Mouse (Mus musculus) lung, postnatal 0 days (tissue): ENCODE measurements around the gene Vmn2r84.

Source experiments
- CTCF ChIP-seq: IDR thresholded peaks from 2 replicates; pipeline ENCODE4 v1.5.1; 2016; ENCODE audit warnings: antibody characterized with exemption, mild to moderate bottlenecking
- EP300 ChIP-seq: IDR thresholded peaks from 2 replicates; pipeline ENCODE4 v1.6.1; 2016; ENCODE audit warnings: antibody characterized with exemption, mild to moderate bottlenecking, control low read depth

DNA sequence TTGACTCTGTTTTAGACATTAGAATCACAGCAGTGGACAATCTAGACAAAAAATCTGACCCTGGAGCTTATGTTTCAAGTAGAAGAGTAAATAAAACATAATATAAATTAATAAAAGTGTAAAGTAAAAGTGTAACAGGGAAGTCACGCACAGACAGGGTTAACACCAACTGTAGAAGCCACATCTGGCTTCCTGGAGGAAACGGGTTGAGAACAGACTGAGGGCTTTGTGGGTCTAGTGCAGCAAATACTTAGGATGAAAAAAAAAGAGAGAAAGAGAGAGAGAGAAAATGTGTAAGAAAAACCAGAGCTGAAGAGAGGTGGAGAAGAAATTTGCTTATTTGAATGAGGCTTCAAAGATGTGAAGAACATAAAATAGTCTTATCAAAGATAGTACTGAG, 56.6 kb downstream of the Vmn2r84 start:
- no peak for TF ChIP-seq EP300
- TF ChIP-seq CTCF, result no peak
